Mouse (Mus musculus) layer of hippocampus, adult 9-10 months (tissue): Measurements from ENCODE around the gene Tead2.
"Not testable (repeated sequence)": the region's sequence is repeated elsewhere in the genome, so short reads cannot be mapped to it uniquely, and the experiment has no call there.

Experiments
- DNase-seq: peaks from one replicate; pipeline ENCODE4 v3.0.0; 2022; ENCODE audit warnings: low spot score

Tead2 gene

DNA sequence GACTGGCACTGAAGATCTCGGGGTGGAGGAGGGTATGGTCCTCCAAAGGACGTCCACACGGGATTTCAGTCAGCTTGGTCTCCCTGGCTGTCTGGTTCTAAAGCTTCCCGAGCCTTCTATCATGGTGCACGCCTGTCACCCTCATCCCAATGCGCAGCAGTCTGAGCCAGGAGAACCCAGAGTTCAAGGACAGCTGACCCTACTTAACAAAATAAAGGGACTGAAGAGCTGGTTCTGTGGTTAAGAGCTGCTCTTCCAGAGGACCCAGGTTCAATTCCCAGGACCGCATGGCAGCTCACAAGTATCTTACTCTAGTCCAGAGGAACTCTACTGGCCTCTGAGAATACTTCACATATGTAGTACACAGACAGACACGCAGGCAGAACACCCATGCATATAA, 13.5 kb downstream of the Tead2 start:
- DNase-seq: no peak

DNA sequence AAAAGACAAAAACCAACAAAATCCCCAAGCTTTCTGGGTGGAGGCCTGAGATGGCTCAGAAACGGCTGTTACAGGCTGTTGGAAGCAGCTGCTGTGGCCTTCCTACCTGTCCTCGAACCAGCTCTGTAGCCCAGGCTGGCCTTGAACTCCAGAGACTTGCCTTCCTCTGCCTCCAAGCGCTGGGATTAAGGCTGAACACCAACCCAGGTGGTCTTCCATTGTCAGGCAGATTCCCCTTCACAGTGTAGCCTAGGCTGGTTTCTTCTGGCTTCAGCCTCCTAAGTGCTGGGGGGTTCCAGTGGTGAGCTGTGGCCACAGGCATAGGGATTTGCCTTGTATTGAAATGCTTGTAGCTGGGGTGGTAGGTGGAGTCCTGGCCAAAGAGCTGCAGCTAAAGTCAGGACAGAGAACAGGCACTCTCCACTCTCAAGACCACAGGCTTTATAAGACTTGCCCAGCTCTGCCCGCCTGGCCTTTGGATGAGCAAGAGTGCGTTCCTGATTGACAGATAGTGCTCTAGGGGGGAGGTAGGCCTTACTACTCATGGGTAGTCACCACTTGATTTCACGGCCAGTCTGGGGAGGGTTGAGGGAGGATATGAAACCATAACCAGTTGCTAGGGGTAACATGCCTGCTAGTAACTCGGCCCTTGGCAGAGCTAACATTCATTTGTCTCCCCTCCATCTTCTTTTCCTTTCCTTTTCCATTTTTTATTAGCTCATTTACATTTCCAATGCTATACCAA, 14.1 kb downstream of the Tead2 start:
- DNase-seq: no peak

DNA sequence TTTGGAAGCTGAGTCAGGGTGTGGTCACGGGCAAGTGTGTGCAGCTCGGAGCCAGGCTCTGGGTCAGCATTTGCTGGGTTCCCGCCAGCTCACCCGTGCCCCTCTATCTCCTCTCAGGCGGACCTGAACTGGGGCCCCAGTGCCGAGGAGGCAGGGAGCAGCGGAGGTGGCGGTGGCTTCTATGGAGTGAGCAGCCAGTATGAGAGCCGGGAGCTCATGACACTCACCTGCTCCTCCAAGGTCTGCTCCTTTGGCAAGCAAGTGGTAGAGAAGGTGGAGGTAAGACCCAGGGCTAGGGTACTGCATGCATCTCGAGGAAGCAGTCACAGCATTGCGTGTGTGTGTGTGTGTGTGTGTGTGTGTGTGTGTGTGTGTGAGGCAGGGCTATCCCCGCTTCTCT, 15.6 kb downstream of the Tead2 start:
- no peak for DNase-seq

DNA sequence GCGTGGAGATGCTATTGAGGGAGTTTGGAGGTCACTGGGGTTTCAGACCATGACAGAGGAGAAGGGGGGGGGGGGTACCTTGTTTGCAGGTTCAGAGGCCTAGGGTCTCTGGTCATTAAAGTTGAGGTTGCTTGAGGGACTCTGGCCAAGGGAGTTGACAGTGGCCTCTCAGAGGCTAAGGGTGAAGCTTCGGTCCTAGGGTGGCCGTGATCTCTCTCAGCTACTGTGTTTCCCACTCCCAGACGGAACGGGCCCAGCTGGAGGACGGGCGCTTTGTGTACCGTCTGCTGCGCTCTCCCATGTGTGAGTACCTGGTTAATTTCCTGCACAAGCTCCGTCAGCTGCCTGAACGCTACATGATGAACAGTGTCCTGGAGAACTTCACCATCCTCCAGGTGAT, 16.4 kb downstream of the Tead2 start:
- no peak for DNase-seq

DNA sequence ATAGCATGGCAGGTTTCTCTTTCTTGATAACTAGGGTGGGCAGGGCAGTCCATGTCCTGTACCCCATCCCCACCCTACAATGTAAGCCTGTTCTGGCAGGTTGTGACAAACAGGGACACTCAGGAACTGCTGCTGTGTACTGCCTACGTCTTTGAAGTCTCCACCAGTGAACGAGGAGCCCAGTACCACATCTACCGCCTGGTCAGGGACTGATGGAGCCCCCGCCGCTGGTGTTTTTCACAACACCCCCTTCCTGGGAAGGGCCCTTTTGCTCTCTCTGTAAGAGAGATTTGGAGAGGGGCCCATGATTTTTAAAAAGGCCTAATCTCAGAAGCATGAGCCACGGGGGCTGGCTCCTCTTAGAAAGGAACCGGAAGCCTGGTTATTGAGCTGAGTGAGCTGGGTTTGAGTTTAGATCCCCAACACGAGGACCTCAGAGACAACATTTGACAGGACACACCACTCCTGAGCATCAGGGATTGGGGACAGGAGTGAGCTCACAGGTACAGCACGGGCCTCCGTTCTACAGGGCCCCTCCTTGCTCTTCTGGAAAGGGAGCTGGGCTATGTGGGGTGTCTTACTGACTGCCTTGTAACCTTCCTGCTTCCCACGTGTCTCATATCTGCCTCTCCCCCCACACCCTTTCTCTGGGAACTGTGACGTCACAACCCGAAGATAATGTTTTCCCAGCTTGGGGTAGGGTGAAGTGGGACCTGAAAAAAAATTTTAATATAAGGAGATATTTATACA, 17.3 kb downstream of the Tead2 start:
- DNase-seq: no peak

DNA sequence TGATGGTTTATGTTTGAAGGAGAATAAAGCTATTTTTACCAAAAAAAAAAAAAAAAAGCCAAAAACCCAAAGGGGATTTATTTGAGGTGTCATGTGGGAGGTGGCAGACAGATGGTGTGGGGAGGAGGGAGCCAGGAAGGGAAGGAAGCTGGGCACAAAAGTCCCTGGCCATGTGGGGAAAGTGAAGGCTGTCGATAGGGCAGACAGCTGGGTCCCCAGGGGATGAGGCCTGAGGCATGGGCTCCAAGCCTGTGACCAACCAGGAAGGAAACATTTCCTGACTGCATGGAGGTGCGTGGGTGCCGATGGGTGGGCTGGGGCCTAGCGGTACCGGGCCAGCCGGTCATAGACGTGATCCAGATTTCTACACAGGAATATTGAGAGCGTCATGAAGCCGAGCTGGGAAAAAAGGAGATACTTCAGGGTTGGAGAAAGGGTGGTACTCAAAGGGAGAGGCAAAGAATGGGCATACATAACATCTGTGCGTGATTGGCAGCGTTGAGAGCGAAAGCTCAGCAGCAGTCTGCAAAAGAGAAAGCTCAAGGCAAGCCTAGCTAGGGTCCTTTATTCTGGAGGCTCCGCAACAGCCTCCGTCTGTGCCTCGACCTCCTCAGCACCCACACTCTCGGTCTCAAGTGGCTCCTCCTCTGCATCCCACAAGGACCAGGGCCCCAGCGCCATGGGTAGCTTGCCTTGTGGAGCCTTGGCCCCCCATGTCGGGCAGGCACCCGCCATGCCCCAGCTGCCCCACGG, 18.2 kb downstream of the Tead2 start:
- peak; percentile 42 for DNase-seq

DNA sequence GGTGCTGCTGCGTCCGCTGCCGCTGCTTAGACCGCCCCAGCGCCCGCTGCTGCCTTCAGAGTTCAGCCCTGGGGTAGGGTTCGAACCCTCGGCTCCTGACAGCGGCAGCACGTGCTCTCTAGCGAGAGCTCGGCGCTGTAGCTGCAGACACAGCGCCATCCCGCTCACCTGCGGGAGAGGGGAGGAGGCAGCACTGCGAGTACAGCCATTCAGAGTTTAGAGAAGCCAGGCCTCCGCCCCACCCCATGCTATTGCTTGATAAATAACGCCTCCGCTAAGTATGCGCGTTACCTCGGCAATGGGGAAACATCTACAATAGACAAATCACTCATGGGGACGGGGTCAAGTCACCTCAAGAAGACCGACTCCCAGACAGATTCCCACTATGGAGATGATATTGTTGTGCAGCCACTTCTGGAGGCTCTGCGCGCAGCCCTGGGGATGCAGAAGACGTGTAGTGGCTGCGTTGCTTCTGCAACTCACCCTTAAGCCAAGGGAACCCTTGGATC, 18.8 kb downstream of the Tead2 start:
- DNase-seq: no peak

DNA sequence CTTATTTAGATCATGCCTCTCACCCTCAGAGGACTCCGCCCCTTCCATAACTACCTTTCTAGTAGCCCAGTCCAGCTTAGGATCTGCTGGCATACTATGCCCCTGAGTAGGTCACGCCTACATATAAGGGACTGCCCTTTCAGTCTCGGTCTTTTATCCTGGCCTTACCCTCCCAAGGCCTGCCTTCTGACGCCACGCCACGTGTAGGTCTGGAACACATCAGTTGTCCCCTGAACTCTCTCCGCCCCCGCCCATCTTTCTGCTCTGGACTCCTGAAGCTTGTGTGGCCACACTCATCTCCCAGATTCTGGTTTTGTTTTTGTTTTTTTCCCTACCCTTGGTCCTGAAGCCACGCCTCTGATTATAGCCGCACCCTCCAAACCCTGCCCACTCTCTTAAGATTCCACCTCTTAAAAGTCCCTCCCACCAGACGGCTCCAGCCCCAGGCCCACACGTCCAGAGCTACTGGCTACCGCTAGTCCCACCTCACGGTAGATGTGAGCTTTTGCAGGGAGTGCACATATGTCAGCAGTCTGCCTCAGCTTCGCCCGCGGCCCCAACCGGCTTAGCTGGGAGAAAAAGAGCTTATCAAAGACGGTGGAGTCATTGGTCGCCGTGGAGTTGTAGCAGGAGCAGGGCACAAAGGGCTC, 19.5 kb downstream of the Tead2 start:
- no peak for DNase-seq

DNA sequence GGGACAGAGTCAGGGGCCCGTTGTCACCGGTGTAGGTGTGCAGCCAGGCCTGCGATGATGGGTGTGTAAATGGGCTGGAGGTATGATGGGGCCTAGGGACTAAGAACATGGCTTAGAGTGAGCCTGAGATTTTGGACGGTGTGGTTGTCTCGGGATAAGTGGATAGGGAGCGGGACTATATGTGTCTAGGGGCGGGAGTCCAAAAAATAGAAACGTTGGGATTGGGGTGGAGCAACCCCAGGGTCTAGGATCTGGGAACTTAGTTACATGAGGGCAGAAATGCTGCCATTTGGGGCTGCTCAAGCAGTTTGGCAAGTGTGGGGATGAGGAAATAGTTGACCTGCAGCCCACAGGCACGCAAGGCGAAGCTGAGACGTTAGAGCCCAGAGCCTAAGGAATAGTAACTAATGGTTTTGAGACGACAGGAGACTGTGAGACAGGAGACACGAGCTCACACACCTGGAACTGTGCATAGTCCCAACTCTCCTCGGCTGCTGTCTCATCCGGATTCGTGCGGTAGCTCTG, 20.2 kb downstream of the Tead2 start:
- DNase-seq: no peak

DNA sequence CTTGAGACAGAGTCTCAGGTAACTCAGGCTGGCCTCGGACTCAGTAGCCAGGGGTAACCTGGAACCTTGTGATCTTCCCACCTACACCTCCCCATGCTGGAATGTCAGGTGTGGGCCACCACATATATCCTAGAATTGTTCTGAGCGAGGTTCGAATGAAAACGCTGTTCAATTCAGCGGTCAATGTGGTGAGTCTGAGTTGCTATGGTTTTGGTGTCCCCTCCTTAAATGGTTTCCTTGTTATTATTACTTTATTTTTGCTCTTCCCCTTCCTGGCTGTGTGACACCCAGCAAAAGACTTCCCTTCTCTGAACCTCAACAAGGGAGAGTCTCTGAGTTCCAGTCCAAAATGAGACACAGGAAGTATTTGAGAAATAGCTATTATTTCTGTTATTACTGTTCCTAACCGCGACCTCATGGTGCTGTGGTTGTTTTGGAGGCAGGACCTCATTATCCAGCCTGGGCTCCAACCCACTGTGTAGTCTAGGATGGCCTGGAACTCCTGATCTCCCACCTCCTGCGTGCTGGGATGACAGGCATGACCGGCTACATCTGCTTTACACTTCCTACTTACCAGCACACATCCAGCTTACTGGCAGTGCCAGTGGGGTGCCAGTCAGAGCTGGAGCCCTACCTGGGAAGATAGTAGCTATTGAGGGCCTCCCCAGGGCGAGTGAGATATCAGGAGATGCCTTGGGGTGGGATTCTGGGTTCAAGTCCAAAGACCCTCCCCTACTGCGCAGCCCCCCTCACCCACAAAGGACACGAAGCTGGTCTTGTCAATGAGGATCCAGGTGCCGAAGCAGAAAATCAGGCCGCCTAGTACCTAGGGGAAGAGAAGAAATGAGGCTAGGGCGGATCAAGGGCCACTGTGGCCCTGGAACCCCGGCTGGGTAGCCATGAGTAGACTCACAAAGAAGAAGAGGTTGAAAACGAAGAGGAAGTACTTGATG, 22.5 kb downstream of the Tead2 start:
- no peak for DNase-seq

DNA sequence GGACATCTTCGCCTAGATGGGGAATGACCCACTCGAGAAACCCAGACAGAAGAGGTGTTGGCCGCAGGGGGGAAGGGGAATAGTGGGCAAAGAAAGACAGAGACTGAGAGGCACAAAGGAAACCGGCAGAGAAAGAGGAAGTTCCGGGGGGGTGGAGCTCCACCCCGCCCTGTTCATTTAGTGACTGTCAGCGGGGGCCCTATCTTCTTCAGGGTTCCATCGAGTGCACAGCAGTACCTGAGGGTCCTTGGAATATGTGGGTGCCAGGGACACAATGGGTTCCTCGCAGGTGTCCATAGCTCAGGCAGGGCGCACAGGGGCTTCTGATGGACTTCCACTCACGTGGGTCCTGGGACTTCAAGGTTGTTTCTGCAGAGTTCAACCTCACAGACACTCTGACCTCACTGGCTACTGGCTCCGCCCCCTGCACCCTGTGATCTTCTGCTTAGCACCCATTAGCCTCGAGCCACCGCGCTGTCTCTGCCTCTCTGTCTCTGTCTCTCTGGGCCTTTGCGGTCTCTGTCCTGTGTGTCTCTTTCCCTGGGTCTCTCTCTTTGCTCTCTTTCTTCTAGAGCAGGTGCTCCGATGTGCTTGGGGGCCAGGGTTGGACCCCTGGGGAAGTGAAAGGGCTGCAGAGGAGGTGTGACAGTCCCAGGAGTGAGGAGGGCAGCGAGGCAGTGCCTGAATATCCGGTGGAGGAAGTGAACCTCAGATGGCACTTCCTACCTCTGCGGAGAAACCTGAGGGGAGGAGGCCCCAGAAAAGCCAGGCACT, 23.4 kb downstream of the Tead2 start, which contains the start of gene Cd37:
Cd37 (minus strand) TSS at position 393 of the 774 bp plus-strand sequence.
- no peak for DNase-seq

DNA sequence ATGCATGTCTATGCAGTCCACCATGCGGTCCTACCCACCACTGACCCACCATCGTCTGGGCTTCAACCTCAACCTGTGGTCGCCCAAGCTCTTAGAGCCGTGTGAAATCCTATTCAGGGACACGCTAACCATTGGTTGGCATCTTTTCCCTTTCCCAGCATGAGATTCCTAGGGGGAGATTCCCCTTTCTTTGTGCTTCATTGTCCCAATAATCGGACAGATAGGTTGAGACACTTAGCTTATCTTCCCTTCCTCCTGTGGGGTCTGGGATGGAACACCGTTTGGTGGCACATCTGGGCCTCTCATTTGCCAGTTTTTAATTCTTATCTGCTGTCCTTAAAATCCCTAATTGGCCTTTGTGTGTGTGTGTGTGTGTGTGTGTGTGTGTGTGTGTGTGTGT, 24.6 kb downstream of the Tead2 start:
- no peak for DNase-seq

DNA sequence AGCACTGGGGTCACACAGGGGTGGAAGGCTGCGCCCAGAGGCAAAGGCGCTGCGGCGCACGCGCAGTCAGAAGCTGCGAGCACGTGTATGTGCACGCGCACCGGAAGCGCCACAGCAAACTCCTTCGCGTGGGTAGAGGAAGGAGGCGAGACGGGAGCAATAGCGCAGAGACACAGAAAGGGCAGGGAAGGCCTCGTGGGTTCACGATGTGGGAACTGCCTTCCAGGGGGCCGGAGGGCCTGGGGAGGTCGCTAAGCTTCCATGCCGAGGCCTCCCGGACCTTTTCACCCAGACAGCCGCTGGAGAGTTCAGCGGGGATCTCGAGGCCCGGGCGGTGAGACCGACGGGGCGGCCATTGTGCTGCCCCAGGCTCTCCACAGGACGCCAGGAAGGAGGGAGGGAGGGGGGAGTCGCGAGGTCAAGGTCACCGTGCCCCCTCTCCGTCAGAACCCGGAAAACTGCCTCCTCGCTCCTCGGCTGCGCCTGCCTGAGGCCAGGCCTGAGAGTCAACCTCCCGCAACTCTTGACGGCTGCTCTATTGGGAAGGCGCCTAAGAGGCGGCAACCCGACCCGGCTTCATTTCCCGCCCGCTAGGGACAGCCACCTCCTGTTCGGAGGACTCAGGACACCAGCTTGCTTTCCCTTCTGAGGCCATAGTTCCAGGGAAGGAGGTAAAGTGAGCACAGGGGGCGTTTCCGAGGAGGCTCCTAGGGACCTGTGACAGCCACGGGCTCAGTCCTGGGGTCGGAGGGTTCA, 25.3 kb downstream of the Tead2 start, which contains the start of gene Slc6a16:
Slc6a16 (plus strand) TSS at position 453 of the 756 bp plus-strand sequence.
- DNase-seq: no peak

DNA sequence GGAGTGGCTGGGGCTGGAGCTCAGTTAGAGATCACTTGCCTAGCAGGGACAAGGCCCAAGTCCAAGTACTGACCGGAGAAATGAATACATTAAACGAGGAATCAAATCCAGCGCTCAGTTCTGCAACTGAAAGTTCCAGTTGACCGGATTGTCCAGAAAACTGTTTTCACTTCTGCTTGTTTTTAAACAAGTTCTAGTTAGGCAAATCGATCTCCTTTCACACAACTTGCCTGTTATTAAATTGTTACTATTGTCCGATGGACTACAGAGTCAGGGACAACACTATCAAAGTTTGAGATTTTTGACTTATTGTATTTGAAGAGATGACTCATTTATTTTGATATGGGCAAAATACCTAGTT, 25.8 kb downstream of the Tead2 start:
- DNase-seq: no peak

DNA sequence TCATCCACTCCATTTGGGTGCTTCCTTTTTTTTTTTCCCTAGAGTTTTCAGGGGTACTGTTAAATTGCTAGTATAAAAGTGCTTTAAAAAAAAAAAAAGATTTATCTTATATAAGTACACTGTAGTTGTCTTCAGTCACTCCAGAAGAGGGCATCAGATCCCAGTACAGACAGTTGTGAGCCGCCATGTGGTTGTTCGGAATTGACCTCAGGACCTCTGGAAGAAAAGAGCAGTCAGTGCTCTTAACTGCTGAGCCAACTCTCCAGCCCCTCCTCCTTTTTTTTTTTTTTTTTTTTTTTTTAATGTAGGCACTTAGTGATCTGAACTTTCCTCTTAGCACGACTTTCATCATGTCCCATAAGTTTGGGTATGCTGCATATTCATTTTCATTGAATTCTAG, 32.1 kb downstream of the Tead2 start:
- no peak for DNase-seq

DNA sequence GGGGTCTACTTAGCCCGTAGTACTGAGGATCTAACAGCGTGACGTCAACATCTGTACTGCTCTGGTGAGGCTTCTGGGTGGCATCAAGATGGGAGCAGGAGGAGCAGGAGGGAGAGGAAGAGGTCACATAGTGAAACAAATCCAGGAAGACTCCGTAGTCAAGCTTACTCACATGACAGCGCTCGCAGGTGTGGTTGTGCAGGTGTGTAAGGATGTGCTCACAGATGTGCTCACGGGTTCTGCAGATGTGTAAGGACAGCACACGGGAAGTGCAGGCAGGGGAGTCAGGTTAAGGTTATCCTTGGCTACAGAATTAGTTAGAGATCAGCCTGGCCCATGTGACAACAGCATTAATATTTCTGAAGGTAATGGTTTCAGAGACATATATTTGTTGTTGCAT, 38.3 kb downstream of the Tead2 start:
- DNase-seq: no peak

DNA sequence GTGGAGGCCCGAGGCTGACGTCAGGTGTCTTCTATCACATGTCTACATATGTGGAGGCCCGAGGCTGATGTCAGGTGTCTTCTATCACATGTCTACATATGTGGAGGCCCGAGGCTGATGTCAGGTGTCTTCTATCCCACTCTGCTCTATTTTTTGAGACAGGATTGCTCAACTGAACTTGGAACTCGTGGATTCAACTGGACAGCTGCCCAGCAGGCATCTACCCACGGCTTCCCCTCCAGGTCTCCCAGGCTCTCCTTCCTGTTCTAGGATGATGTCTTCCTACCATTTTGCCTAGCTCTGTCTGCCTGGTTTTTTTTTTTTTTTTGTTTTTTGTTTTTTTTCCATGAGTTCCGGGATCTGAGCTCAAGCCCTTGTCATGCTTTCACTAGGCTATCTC, 40.3 kb downstream of the Tead2 start:
- not testable (repeated sequence) for DNase-seq

DNA sequence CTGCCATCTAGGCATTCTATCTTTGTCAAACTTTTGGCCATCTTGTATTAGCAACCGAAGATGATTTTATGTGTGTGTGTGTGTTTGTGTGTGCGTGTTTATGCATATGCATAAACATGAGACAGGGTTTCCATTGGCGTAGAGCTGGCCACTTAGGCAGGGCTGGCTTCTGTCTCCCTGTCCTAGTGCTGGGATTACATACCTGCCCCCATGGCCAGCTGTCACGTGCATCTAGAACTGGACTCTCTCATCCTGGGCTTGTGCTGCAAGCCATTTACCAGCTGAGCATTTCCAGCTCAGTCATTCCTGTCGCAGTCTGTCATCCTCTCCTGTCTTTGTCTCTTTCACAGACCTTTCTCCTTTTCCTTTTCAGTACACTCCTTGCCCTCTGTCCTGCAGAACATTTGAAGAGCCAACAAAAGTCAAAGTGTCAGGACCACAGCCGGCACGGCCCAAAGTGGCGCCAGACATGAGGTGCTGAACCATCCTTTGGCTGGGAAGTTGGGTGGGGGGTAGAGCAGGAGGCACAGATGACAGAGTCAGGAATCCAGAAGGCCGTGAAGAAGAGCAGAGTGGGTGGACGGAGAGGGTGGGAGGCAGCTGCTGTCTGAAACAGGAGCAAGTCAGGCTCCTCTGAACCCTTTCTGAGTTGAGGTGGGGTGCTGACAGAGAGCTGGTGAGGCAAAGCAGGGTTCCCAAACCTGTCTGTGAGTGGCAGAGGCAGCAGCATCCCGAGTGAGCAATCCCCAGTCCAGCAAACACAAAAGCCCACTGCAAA, 41.7 kb downstream of the Tead2 start:
- no peak for DNase-seq
